23 mouse cellular contexts compared by ENCODE assay signal in the genomic region with DNA sequence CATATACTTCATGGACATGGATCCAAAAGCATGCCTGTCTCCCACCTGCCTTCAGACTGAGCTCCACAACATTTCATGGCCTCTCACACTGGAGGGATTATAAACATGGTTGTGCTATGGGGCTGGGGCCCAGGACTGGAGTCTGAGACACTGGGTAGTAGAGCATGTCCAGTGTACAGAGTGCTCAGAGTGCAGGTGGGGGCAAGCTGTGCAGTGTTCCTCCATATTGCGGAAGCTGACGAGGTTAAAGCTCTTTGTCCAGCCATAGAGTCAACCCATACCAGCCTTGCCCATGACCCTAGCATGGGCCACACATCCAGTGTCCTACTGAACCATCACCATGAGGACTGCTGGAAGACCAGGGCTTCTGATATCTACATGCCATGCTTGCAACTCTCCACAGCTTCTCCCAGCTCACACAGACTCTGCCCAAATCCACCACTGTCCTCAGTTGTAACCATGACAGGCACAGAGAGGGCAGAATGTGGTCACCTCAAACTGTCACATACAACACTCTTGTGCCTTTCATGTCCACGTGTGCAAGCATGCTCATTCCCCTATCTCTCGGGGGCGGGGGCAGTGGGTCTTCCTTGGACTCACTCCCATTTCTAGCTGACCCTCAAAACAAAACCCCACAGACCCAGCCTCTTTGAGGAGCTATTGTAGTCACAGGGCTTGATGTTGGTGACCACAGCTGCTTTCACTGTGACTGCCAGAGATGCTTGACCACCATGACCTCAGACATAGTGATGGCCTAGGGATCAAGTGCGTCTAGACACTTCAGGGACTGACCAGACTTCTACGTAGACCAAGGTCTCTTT. TPM values are rescaled to one million over a fixed set of nuclear protein-coding genes. Genes with fewer than 3 reads are reported as not detected.
DNase-seq lines count a peak whose midpoint lies in the region; ATAC-seq and TF ChIP-seq lines count a peak whose summit lies in the region.
"Had no signal": no experiment of that assay in that cellular context is flagged by ENCODE, and none has a peak within 500 bp of the region (broad histone marks: within the 10 kb centered on the region; RNA-seq: fewer than 3 reads in every experiment).

No protein-coding gene starts in this region.

- no peak for TF ChIP-seq RAD21 in CH12.LX (IDR thresholded peaks at IDR 0.05; ENCODE audit: low read depth, low read length)

- no peak overlapping the region for H3K27ac ChIP-seq in kidney, embryonic 15.5 days
- no peak overlapping the region for H3K27ac ChIP-seq in midbrain, embryonic 12.5 days (replicated peaks)
- H3K27ac ChIP-seq in midbrain, embryonic 16.5 days (ENCODE audit: low read length): no peak overlapping the region
- H3K27ac ChIP-seq in CH12.LX (ENCODE audit: insufficient read depth, low read depth): peak overlapping the region; percentile 94
- H3K27ac ChIP-seq in stomach, postnatal 0 days (replicated peaks): no peak overlapping the region
- no peak overlapping the region for H3K27ac ChIP-seq in intestine, embryonic 15.5 days
- H3K27ac ChIP-seq: embryonic facial prominence, embryonic 15.5 days; forebrain, embryonic 10.5 days; gastrocnemius, adult 2 months; hindbrain, embryonic 10.5 days; hindbrain, embryonic 14.5 days had no signal

- no peak overlapping the region for H3K9ac ChIP-seq in kidney, embryonic 15.5 days
- H3K9ac ChIP-seq in midbrain, embryonic 12.5 days (replicated peaks): no peak overlapping the region
- no peak overlapping the region for H3K9ac ChIP-seq in midbrain, embryonic 16.5 days (ENCODE audit: low read depth, low read length)
- H3K9ac ChIP-seq in CH12.LX (ENCODE audit: insufficient read depth, low read depth): peak overlapping the region; percentile 58; the same call in 1 of the 2 replicates
- H3K9ac ChIP-seq in stomach, postnatal 0 days (ENCODE audit: low read length): no peak overlapping the region
- H3K9ac ChIP-seq in intestine, embryonic 15.5 days: no peak overlapping the region
- H3K9ac ChIP-seq: embryonic facial prominence, embryonic 15.5 days; heart, embryonic 12.5 days; hindbrain, embryonic 14.5 days had no signal

- no peaks in the 10 kb centered on the region for H3K27me3 ChIP-seq in kidney, embryonic 15.5 days
- H3K27me3 ChIP-seq in midbrain, embryonic 12.5 days: no peaks in the 10 kb centered on the region
- H3K27me3 ChIP-seq in midbrain, embryonic 16.5 days (ENCODE audit: control insufficient read depth, insufficient read depth, low read depth, low read length): no peaks in the 10 kb centered on the region
- H3K27me3 ChIP-seq in CH12.LX (replicated peaks): no peaks in the 10 kb centered on the region
- no peaks in the 10 kb centered on the region for H3K27me3 ChIP-seq in stomach, postnatal 0 days (ENCODE audit: control insufficient read depth, insufficient read depth, low read length)
- no peaks in the 10 kb centered on the region for H3K27me3 ChIP-seq in intestine, embryonic 15.5 days (replicated peaks)
- H3K27me3 ChIP-seq: embryonic facial prominence, embryonic 15.5 days; heart, embryonic 12.5 days had no signal

- in situ Hi-C loops in CH12.LX (cut with MboI; ENCODE audit: low pct_ligation_motif_present, low pct_unique_long_range_greater_than_20kb, low sequenced_read_pairs): no loop called here

- no peak for DNase-seq in kidney, postnatal 14 days
- DNase-seq in CH12.LX (ENCODE audit: extremely low read depth): no peak
- DNase-seq in stomach, postnatal 0 days (ENCODE audit: low spot score): no peak
- DNase-seq: adrenal gland, adult 8-10 months; adrenal gland, postnatal 36 days; cerebellum, adult 11-12 months; cerebellum, adult 9-11 months; cerebellum, postnatal 36 days; gastrocnemius, adult 2 months; gastrocnemius, postnatal 25 days had no signal

- 0 out of 2 replicates have a peak, but pooled peaks cover 4% of the 10 kb centered on the region for H3K79me2 ChIP-seq in CH12.LX (replicated peaks; ENCODE audit: control insufficient read depth, extremely low read depth, insufficient read depth, poor library complexity, severe bottlenecking)

- no peak for TF ChIP-seq CTCF in CH12.LX (conservative IDR thresholded peaks at IDR 0.05 in 1 of 2, IDR thresholded peaks at IDR 0.05 in 1 of 2; ENCODE audit: low read depth in 2 of 2, low read length in 2 of 2)
- no peak for TF ChIP-seq CTCF in stomach, postnatal 0 days (IDR thresholded peaks at IDR 0.05; ENCODE audit: low read depth)

- no peaks in the 10 kb centered on the region for H3K36me3 ChIP-seq in kidney, embryonic 15.5 days
- no peaks in the 10 kb centered on the region for H3K36me3 ChIP-seq in midbrain, embryonic 12.5 days
- no peaks in the 10 kb centered on the region for H3K36me3 ChIP-seq in midbrain, embryonic 16.5 days (ENCODE audit: control insufficient read depth, insufficient read depth, low read length)
- H3K36me3 ChIP-seq in CH12.LX (replicated peaks in 1 of 2; ENCODE audit: control insufficient read depth in 1 of 2, insufficient read depth in 1 of 2, low read length in 1 of 2): no peaks in the 10 kb centered on the region
- no peaks in the 10 kb centered on the region for H3K36me3 ChIP-seq in stomach, postnatal 0 days (ENCODE audit: control insufficient read depth, insufficient read depth, low read length)
- no peaks in the 10 kb centered on the region for H3K36me3 ChIP-seq in intestine, embryonic 15.5 days
- H3K36me3 ChIP-seq: embryonic facial prominence, embryonic 15.5 days; forebrain, embryonic 10.5 days; G1E; heart, embryonic 12.5 days; hindbrain, embryonic 10.5 days had no signal

- ATAC-seq in kidney, embryonic 15.5 days (replicated peaks; ENCODE audit: low FRiP score): 0 out of 2 replicates have a peak, but pooled peaks have one; percentile 36
- ATAC-seq in midbrain, embryonic 12.5 days (ENCODE audit: low FRiP score, low read depth): 0 out of 2 replicates have a peak, but pooled peaks have one; percentile 9
- no peak for ATAC-seq in midbrain, embryonic 16.5 days
- 0 out of 2 replicates have a peak, but pooled peaks have one; percentile 31 for ATAC-seq in stomach, postnatal 0 days (ENCODE audit: low FRiP score, low TSS enrichment)
- no peak for ATAC-seq in intestine, embryonic 15.5 days
- ATAC-seq: forebrain, embryonic 14.5 days had no signal

- peak; percentile 37 for TF ChIP-seq POLR2A in CH12.LX (IDR thresholded peaks at IDR 0.05; ENCODE audit: low read depth, low read length)

- H3K4me1 ChIP-seq in kidney, embryonic 15.5 days: no peaks in the 10 kb centered on the region
- no peaks in the 10 kb centered on the region for H3K4me1 ChIP-seq in midbrain, embryonic 12.5 days
- no peaks in the 10 kb centered on the region for H3K4me1 ChIP-seq in midbrain, embryonic 16.5 days (ENCODE audit: control insufficient read depth, insufficient read depth, low read length)
- peaks cover 71 to 91% of the 10 kb centered on the region in 2 experiments for H3K4me1 ChIP-seq in CH12.LX (ENCODE audit: control insufficient read depth in 1 of 2, insufficient read depth in 2 of 2)
- H3K4me1 ChIP-seq in stomach, postnatal 0 days (replicated peaks; ENCODE audit: control insufficient read depth, insufficient read depth): no peaks in the 10 kb centered on the region
- no peaks in the 10 kb centered on the region for H3K4me1 ChIP-seq in intestine, embryonic 15.5 days (replicated peaks)
- H3K4me1 ChIP-seq: embryonic facial prominence, embryonic 15.5 days; forebrain, embryonic 10.5 days; heart, embryonic 12.5 days; hindbrain, embryonic 10.5 days had no signal

- peak; percentile 33 for TF ChIP-seq EP300 in CH12.LX (IDR thresholded peaks at IDR 0.05; ENCODE audit: low read length)
- TF ChIP-seq EP300 in stomach, postnatal 0 days (optimal IDR thresholded peaks at IDR 0.05): no peak

- H3K4me3 ChIP-seq in kidney, embryonic 15.5 days (replicated peaks): no peak overlapping the region
- no peak overlapping the region for H3K4me3 ChIP-seq in midbrain, embryonic 12.5 days
- no peak overlapping the region for H3K4me3 ChIP-seq in midbrain, embryonic 16.5 days (ENCODE audit: low read depth, low read length)
- H3K4me3 ChIP-seq in CH12.LX (replicated peaks in 1 of 3; ENCODE audit: low read depth in 2 of 3, low read length in 2 of 3, poor library complexity in 1 of 3): peak overlapping the region in 1 of 3 experiments; percentile 30
- no peak overlapping the region for H3K4me3 ChIP-seq in stomach, postnatal 0 days (ENCODE audit: low read depth, low read length)
- H3K4me3 ChIP-seq in intestine, embryonic 15.5 days (replicated peaks): no peak overlapping the region
- H3K4me3 ChIP-seq: embryonic facial prominence, embryonic 15.5 days; erythroblast, embryonic 14.5 days; forebrain, embryonic 10.5 days; gastrocnemius, adult 2 months; heart, embryonic 12.5 days; hindbrain, embryonic 10.5 days had no signal

- WGBS in kidney, embryonic 15.5 days: 84% methylated on average over 7 of the region's 7 CpGs
- 89% methylated on average over 7 of the region's 7 CpGs for WGBS in midbrain, embryonic 12.5 days
- WGBS in midbrain, embryonic 16.5 days: 90% methylated on average over 7 of the region's 7 CpGs
- WGBS in stomach, postnatal 0 days: 82% methylated on average over 7 of the region's 7 CpGs
- WGBS in intestine, embryonic 15.5 days: 85% methylated on average over 7 of the region's 7 CpGs

- dilution Hi-C loops in CH12.LX (cut with MboI; ENCODE audit: extremely low pct_ligation_motif_present, extremely low pct_unique_long_range_greater_than_20kb, low sequenced_read_pairs): no loop called here

- H3K9me3 ChIP-seq in kidney, embryonic 15.5 days (replicated peaks): no peaks in the 10 kb centered on the region
- H3K9me3 ChIP-seq in midbrain, embryonic 12.5 days: no peaks in the 10 kb centered on the region
- no peaks in the 10 kb centered on the region for H3K9me3 ChIP-seq in midbrain, embryonic 16.5 days (replicated peaks; ENCODE audit: control insufficient read depth, low read length, poor library complexity, severe bottlenecking)
- H3K9me3 ChIP-seq in CH12.LX (replicated peaks; ENCODE audit: low read length): no peaks in the 10 kb centered on the region
- no peaks in the 10 kb centered on the region for H3K9me3 ChIP-seq in stomach, postnatal 0 days (ENCODE audit: control insufficient read depth, low read length)
- H3K9me3 ChIP-seq in intestine, embryonic 15.5 days: no peaks in the 10 kb centered on the region
- H3K9me3 ChIP-seq: embryonic facial prominence, embryonic 15.5 days; forebrain, embryonic 10.5 days; G1E; heart, embryonic 12.5 days; hindbrain, embryonic 10.5 days had no signal

- no peak overlapping the region for H3K4me2 ChIP-seq in kidney, embryonic 15.5 days
- no peak overlapping the region for H3K4me2 ChIP-seq in midbrain, embryonic 12.5 days (replicated peaks)
- no peak overlapping the region for H3K4me2 ChIP-seq in midbrain, embryonic 16.5 days (ENCODE audit: low read length)
- no peak overlapping the region for H3K4me2 ChIP-seq in CH12.LX (ENCODE audit: insufficient read depth, low read depth, poor library complexity, severe bottlenecking)
- no peak overlapping the region for H3K4me2 ChIP-seq in stomach, postnatal 0 days (replicated peaks; ENCODE audit: low read depth)
- no peak overlapping the region for H3K4me2 ChIP-seq in intestine, embryonic 15.5 days (replicated peaks)
- H3K4me2 ChIP-seq: embryonic facial prominence, embryonic 15.5 days; heart, embryonic 12.5 days; hindbrain, embryonic 14.5 days had no signal

RNA-seq across cellular contexts. Expression of gene Tmem121, which starts 55.9 kb away (rescaled TPM):
- 9.5 and 10.5 TPM in 2 replicates for polyA plus RNA-seq in kidney, embryonic 15.5 days (2015; fragmentation: Nextera tagmentation; extraction: Ambion mirVana)
- polyA plus RNA-seq in midbrain, embryonic 12.5 days (2016; fragmentation: Nextera tagmentation; extraction: Ambion mirVana): 25.1 and 25.3 TPM in 2 replicates
- 47.2 and 50.3 TPM in 2 replicates for polyA plus RNA-seq in midbrain, embryonic 16.5 days (2015; fragmentation: Nextera tagmentation; extraction: Ambion mirVana)
- total RNA-seq in CH12.LX (2012; rRNA removed) (not detected in 2 replicates), CH12.LX (2014; rRNA removed) (not detected in 2 replicates)
- not detected in 2 replicates for polyA plus RNA-seq in CH12.LX (2012; ENCODE audit: insufficient read length, low read depth)
- 4.2 and 4.6 TPM in 2 replicates for polyA plus RNA-seq in stomach, postnatal 0 days (2015; fragmentation: Nextera tagmentation; extraction: Ambion mirVana)
- polyA plus RNA-seq in intestine, embryonic 15.5 days (2015; fragmentation: Nextera tagmentation; extraction: Ambion mirVana): 6.7 and 7.5 TPM in 2 replicates
- total RNA-seq: G1E; gastrocnemius, adult 2 months; granulocyte monocyte progenitor cell, adult 5-6 weeks had no signal
- polyA plus RNA-seq: erythroblast, embryonic 14.5 days; G1E had no signal

Comparison
In these comparisons a context has a peak if more than half of its experiments do, and no peak if none do; other contexts are left out.
1. ATAC-seq: peak in kidney, embryonic 15.5 days (single experiment), midbrain, embryonic 12.5 days (single experiment) and stomach, postnatal 0 days (single experiment); none in midbrain, embryonic 16.5 days (single experiment) and intestine, embryonic 15.5 days (single experiment).